Mouse (Mus musculus): ENCODE results near the gene Adora3. TPM values are rescaled to one million over a fixed set of nuclear protein-coding genes. Genes with fewer than 3 reads are reported as not detected.

Adora3 gene
- total RNA-seq, 2 experiments from 2014 or later, result 0.82 to 1.2 TPM

DNA sequence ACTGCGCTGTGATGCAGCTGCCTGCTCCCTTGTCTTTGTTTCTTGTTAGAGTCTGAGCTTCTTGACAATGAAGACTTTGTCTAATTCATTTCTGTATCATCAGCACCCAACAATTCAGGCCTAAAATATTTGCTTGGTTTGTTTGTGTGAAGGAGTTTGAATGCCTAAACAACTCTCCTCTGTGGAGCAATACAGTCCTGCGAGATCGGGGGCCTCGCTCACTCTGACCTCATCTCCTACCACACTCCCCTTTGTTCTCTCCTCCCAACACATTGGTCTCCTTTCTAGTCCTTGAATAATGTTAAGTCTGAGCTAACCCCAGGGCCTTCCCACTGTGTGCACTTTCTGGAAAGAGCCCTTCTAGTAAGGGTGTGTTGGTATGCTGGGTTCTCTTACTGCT lies 15.9 kb upstream of the Adora3 start:
- peak in 1 of 2 experiments; percentile 16 for DNase-seq (ENCODE audit: low spot score in 2 of 2)
- peak overlapping the region; percentile 65 for H3K27ac ChIP-seq
- H3K4me3 ChIP-seq, result no peak overlapping the region
- TF ChIP-seq CTCF (conservative IDR thresholded peaks at IDR 0.05), result no peak

DNA sequence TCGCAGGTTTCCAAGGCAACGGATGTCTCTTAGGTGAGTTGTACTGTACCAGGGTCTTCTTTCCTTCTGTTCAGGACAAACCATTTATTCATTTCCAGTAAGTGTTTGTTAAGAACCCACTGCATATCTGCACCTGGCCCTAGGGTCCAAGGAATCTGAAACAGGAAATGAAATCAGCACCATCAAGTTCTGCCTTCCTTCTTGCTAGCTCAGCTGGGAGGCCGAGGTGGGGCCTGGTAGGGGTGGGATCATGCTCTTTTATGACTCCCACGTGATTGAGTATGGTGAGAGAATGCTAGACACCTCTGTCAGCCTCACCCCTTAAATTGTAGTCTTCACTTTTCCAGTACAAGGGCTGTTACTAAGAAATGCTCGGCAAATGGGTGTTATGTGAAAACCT lies 13.1 kb upstream of the Adora3 start:
- Histone ChIP-seq H3K4me3 (no peak overlapping the region), H3K27ac (no peak overlapping the region)
- TF ChIP-seq CTCF (conservative IDR thresholded peaks at IDR 0.05), result no peak
- DNase-seq (ENCODE audit: low spot score in 2 of 2), result no peak

DNA sequence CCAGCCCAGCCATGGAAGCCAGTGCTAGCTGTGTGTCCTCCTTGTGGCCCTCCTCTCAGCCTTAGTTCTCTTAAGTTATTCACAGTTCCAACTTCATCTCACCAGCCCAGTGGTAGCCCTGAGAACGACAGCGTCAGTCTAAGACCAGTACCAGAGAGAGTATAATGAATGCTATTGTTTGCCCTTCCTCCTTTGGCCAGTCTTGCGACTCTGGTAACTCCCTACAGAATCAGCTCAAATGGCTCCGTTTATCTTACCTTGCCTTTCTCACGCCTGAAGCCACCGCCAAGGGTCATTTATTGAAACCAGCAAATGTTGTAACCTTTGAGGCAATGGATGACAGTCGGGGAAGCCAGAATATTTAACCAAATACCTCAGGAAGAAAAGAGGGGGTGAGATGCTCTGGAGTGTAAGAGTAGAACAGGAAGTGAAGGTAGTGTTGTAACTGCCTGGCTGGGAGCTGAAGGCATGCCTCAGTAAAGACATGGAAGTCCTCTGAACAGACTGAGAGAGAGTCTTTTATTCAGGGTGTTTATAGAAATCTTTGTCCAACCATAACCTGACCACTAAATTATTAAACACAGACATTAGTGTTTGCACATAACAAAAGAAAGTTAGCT lies 8.8 kb upstream of the Adora3 start:
- H3K27ac ChIP-seq, result no peak overlapping the region
- H3K4me3 ChIP-seq, result no peak overlapping the region
- no peak for TF ChIP-seq CTCF (conservative IDR thresholded peaks at IDR 0.05)
- no peak for DNase-seq (ENCODE audit: low spot score in 2 of 2)

DNA sequence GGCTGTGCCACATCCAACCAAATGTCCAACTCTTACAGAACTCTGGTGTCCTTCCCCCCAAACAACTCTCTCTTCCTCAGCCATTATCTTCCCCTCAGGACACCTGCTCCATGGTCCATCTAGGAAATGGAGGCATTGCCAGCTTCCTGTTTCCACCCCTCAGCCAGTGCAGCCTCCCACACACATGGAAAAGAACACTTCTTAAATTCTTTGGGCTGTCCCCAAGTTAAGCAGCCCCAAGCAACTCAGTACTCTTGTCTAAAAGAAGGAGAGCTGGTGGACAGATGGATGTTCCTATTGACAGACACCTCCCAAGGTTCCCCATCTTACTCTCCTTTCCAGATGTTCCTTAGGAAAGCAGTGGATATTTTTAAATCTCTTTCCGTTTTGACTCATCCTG lies 6.5 kb upstream of the Adora3 start:
- DNase-seq (ENCODE audit: low spot score in 2 of 2), result no peak
- Histone ChIP-seq H3K4me3 (no peak overlapping the region), H3K27ac (no peak overlapping the region)
- no peak for TF ChIP-seq CTCF (conservative IDR thresholded peaks at IDR 0.05)

DNA sequence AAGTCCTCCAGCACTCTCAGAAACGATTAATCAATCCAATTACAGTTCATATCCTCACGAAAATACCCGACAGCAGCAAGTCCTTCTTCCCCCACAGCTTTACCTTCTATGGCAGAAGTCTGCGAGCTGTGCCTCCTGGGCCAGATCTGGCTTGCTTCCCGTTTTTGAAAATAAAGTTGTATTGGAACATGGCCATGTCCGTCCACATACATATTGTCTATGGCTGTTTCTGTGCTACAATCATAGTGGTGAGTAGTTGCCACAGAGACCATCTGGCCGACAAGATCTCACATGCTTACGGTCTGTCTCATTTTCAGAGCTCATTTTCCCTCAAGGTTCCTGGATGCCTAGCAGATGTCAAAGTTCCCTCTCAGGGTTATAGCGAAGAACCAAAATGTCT lies 5.5 kb upstream of the Adora3 start:
- DNase-seq (ENCODE audit: low spot score in 2 of 2), result peak in 1 of 2 experiments; percentile 56
- no peak overlapping the region for H3K27ac ChIP-seq
- no peak for TF ChIP-seq CTCF (conservative IDR thresholded peaks at IDR 0.05)
- no peak overlapping the region for H3K4me3 ChIP-seq

DNA sequence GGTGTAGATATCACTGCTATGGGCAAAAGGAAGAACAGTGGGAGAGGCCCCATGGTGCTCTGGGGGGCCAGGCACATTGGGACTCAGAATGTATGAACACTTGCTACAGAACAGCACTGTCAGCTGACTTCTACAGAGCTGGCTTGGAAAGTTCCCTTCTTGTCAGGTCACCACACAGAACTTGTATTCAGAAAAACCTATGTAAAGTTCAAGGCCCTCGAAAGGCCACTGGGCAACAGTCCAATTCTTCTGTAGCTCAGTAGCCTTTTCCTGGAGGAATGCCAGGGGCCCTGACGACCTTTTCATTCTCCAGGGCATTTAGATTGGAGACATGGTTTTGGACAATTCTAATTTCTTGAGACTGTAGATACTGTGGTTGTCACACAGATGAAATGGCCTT lies 2.5 kb upstream of the Adora3 start:
- Histone ChIP-seq H3K27ac (no peak overlapping the region), H3K4me3 (no peak overlapping the region)
- no peak for DNase-seq (ENCODE audit: low spot score in 2 of 2)
- TF ChIP-seq CTCF (conservative IDR thresholded peaks at IDR 0.05), result no peak

DNA sequence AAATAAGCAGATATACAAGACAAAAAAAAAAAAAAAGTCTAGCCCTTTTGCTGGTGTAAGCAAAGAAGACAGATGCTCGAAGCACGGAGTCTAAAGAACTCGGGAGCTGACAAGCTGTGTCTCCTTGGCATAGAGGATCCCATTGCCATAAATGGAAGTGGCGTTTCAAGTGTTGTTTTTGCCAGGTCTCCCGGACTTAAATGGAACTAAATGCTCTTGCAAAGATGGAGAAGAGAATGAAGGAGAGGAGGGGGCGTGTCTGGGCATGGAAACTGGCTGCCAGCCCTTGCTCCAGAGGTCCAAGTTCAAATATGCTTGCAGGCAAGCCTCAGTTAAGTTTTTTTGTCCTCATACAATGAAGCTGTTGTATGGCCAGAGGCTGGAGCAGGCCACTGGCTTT lies 1.4 kb downstream of the Adora3 start:
- TF ChIP-seq CTCF (conservative IDR thresholded peaks at IDR 0.05), result no peak
- Histone ChIP-seq H3K27ac (peak overlapping the region; percentile 82), H3K4me3 (peak overlapping the region; percentile 18; the same call in 1 of the 2 replicates)
- no peak for DNase-seq (ENCODE audit: low spot score in 2 of 2)

DNA sequence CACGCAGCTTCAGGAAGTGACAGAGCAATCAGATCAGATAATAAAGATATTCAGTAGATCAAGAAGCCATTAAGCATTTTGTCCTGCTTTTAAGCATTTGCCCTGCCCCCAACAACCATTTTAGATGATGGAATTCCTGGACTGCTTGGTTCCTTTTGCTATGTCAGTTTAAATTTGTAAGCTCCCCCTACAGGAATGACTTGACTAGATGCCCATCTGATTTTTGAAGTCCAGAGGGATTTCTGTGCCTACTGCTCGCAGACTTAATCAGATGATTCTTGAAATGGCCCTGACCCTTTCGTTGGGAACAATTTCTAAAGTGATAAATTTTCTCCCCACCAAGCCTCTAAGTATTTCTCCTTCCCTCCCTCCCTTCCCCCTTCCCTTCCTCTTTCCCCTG lies 1.9 kb downstream of the Adora3 start:
- no peak for DNase-seq (ENCODE audit: low spot score in 2 of 2)
- TF ChIP-seq CTCF (conservative IDR thresholded peaks at IDR 0.05), result peak; percentile 62
- H3K27ac ChIP-seq, result peak overlapping the region; percentile 82

DNA sequence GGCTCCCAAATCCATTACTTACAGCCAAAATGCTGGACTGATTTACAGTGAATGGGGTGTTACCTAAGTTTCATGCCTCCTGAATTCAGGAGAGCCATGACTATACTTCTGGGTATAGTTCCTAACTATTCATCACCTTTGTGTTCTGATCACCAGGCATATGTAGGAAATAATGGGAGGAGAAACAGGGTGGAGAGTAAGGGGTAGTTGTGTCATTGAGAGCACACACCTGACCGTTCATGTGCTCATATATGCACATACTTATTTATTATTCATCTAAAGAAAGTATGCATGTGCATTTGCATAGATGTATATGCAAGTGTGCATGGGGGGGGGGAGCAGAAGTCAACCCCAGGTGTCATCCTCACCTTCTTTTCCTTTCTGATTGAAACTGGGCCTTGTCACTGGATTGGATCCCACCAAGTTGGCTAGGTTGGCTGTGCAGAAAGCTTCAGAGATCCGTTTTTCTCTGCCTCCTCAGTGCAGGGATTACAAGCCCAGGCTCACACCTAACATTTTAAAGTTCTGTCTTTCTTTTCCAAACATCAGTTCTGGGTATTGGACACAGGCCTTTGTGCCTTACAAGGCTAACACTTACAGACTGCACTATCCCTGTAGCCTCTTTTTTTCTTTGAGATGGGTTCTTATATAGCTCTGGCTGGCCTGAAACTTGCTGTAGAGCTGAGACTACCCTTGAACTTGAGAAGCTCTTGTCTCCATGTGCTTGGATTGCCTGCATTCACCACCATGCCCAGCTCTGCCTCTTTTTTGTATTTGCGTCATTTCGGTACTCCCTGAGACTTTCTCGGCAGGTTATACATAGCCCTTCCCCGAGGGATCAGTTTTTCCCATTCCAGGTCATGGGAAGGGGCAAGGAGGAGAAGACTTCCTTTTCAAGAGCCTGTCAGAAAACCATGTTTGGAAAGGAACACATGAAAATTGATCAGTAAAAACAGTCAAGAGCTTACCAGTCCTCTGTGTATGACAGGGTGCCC lies 3.1 kb downstream of the Adora3 start:
- DNase-seq (ENCODE audit: low spot score in 2 of 2), result no peak
- no peak overlapping the region for H3K27ac ChIP-seq
- TF ChIP-seq CTCF (conservative IDR thresholded peaks at IDR 0.05), result no peak
- no peak overlapping the region for H3K4me3 ChIP-seq

More for the DNA sequence above, 1.9 kb downstream of the Adora3 start:
- H3K4me3 ChIP-seq, result no peak overlapping the region; the same call in 1 of the 2 replicates

DNA sequence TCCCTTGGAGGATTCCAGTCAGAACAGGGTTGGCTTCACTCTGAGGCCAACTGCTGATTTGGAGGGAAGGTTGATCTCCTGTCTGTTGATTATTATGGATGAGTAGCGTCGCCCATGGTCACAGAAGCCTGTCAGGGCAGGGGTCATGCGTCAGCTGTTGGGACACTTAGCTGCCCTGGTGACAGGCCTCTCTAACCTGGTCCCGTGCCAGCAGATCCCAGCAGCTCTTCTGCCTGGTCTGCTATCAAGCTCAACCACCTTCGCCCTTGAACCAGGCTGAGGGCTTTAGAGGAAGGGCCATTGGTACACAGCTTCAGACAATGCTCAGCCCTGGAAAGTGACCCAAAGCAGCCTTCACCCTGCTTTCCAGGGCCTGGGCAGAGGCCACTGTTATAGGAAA lies 5.4 kb downstream of the Adora3 start:
- DNase-seq (ENCODE audit: low spot score in 2 of 2), result no peak
- H3K4me3 ChIP-seq, result no peak overlapping the region
- no peak overlapping the region for H3K27ac ChIP-seq
- TF ChIP-seq CTCF (conservative IDR thresholded peaks at IDR 0.05), result no peak

DNA sequence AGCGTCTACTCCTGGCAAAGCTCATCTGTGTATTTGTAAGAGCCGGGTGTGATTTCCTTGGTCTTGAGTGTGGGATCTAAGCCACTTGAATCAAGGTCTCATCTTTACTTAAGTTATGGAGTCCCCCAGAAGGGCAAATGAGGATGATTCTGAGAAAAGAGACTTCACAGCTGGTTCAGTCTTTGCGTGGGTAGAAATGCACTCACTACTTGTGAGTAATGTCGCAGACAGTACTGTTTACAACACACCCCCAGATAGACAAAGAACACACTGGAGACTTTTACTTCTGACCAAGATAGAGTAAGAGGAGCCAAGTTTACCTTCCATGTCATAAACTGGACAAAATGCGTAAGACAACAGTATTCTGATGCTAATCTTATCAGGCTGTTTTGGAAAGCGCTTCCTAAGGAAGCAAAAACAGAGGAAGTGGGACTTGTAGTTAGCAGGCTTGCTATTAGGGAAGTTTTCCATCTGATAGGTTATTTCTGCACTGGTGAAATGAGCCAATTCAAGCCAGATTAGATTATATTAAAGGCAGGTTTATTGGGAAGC lies 6.7 kb downstream of the Adora3 start:
- Histone ChIP-seq H3K4me3 (no peak overlapping the region), H3K27ac (no peak overlapping the region)
- no peak for DNase-seq (ENCODE audit: low spot score in 2 of 2)
- no peak for TF ChIP-seq CTCF (conservative IDR thresholded peaks at IDR 0.05)

DNA sequence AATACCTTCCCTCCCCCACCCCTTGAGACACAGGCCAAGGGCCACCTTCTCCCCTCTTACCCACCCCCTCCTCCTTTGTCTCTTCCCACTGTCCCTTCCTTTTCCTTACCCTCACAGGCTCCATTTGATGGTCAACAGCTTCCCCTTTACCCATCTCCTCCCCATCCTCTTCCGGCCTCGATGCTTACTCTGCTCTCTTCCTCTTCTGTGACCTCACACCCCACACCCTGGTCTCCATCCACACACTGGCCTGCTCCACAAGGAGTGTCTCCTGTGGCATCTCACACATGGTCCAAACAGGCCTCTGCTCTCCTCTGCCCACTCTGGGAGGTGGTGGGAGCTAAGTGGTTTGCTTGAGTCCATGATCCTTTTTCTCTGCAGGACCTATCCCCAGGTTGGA lies 7.3 kb downstream of the Adora3 start:
- TF ChIP-seq CTCF (conservative IDR thresholded peaks at IDR 0.05), result no peak
- DNase-seq (ENCODE audit: low spot score in 2 of 2), result no peak
- no peak overlapping the region for H3K27ac ChIP-seq

DNA sequence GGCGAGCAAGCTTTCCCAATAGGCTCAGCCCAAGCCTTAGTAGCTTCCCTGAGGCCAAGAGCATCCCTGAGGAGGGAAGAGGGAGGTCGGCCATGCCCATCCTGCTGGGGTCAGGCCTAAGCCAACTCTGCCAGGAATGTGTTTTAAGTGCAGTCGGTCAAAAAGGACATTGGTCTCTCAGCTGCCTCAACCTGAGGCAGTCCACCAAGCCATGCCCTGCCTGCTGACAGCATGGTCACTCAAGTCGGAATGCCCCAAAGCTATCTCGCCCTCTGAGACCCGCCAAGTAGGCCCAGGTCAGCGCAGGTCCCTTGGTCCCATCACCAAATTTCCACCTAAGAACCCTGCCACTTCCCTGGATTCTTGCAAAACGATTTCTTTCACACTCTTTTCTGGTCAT lies 8.1 kb downstream of the Adora3 start:
- no peak for DNase-seq (ENCODE audit: low spot score in 2 of 2)

More for the DNA sequence above, 7.3 kb downstream of the Adora3 start:
- H3K4me3 ChIP-seq, result no peak overlapping the region

More for the DNA sequence above, 8.1 kb downstream of the Adora3 start:
- Histone ChIP-seq H3K4me3 (no peak overlapping the region), H3K27ac (no peak overlapping the region)
- no peak for TF ChIP-seq CTCF (conservative IDR thresholded peaks at IDR 0.05)

Measured in layer of hippocampus, adult 2 months (tissue).